Mouse (Mus musculus) cortical plate, adult 2 months (tissue): ENCODE results near the gene Krcc1.

Experiments
- CTCF ChIP-seq: fragments of 200-500 bp; IDR thresholded peaks from 2 replicates; pipeline ENCODE4 v1.5.1; 2011; ENCODE audit warnings: mild to moderate bottlenecking, control low read depth, low read length; ENCODE audit not compliant: insufficient read depth; ENCODE audit errors: extremely low read depth
- POLR2A ChIP-seq: fragments of 200-500 bp; IDR thresholded peaks from 2 replicates; pipeline ENCODE4 v1.6.1; 2011; ENCODE audit warnings: mild to moderate bottlenecking, low read length, control low read depth; ENCODE audit not compliant: insufficient read depth; ENCODE audit errors: extremely low read depth

GRCm38 (mm10) chr6:71271057-71271388 is 454 bp upstream of the Krcc1 start:
- TF ChIP-seq POLR2A (no peak), CTCF (no peak)
